Mouse (Mus musculus): Measurements from ENCODE around the gene Col23a1.

The Col23a1 gene

DNA sequence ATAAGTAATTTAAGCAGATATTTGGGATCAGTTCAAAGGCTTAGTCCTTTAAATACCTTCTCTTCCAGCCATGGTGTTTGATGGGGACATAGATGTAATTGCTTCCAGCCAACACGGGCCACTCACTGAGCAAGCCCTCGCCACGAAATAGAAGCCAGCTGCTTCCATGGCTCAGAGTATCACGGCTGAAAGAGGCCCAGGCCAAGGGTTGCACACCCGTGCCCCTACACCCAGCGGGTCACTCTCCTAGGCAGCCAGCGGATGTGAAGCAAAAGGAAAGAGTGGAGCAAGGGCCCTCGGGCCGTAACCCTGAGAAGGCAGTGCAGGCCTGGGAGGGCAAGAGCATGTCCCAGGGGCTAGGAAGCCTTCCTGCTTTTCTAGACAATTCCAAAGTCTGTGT is 252.7 kb downstream of the Col23a1 start:
- DNase-seq (ENCODE audit: low spot score): no peak

DNA sequence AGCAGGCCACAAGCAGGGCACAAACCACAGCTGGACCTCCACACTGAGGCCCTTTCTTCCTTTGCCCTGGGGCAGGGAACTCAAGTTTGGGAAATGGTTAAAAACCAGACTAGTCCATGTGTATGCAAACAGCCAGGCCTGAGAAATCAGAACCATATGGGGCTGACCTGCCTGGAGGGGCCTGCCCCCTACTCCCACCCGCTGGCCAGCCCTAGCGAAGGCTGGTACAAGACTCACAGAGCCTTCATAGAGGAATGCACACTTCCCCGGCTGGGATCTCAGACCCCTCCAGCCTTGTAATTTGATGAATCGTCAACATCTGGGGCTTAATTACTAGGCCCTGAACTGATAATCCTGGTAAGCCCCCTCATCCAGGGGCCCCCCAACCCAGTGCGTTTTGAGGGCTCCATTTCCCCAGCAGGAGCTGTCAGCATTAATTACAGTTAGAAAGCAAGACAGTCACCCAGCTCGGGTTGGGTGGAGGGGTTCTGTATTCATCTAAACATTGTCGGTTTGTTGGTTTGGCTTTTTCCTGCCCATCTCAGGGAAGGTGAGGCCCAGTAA is 253.8 kb downstream of the Col23a1 start:
- DNase-seq (ENCODE audit: low spot score): no peak

DNA sequence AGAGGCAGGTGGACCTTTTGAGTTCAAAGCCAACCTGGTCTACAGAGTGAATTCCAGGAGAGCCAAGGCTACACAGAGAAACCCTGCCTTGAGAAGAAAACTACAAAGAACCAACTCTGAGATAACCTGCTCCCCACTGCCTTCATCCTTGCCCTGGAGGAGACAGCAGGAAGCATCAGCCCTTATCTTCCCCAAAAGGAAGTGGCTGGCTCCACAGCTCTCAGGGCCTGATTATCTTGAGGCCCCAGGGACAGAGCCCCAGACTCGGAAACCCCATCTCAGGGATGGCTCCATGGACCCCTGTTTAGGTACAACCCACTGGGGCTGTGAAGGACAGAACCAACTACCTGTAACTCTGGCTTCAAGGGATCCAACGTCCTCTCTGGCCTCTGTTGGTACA is 254.7 kb downstream of the Col23a1 start:
- no peak for DNase-seq (ENCODE audit: low spot score)

DNA sequence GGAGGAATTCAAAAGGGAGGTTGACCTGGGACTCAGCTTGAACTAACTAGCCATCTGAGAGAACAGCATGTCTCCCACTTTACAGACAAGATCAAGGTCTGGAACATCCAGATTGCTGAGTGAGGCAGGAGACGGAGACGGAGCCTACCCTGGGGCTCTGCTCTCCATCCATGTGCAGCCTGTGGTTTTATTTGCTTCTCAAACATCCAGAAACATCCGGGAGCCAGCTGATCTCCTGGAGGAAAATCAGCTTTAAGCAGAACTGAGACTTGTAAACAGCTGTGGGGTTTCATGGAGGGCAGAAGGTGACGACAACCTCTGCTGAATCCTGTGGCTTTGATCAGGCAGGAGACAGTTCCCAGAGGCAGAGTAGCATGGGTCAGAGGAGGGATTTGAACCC is 256.1 kb downstream of the Col23a1 start:
- DNase-seq (ENCODE audit: low spot score): no peak

GRCm38 (mm10) chr11:51551253-51551652 is 261.5 kb downstream of the Col23a1 start:
- no peak for DNase-seq (ENCODE audit: low spot score)

DNA sequence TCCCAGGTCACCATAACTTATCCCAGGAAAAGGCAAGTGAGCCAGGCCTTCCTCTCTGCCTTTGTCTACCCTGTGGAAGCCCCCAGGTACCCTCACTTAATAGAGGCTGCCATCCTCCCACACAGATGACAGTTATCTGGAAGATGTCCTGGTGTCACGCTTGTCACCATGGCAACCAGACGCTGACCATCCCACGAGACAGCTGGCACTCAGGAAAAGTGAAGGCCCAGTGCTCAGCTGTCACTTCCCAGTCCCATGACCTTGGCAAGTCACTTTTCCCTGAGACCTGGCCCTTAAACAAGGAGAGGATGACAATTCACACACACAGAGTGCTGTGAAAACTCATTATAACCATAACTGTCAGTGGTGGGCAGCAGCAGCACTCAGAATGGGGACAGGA is 262.4 kb downstream of the Col23a1 start:
- DNase-seq (ENCODE audit: low spot score): no peak

GRCm38 (mm10) chr11:51554590-51554989 is 264.9 kb downstream of the Col23a1 start:
- no peak for DNase-seq (ENCODE audit: low spot score)

DNA sequence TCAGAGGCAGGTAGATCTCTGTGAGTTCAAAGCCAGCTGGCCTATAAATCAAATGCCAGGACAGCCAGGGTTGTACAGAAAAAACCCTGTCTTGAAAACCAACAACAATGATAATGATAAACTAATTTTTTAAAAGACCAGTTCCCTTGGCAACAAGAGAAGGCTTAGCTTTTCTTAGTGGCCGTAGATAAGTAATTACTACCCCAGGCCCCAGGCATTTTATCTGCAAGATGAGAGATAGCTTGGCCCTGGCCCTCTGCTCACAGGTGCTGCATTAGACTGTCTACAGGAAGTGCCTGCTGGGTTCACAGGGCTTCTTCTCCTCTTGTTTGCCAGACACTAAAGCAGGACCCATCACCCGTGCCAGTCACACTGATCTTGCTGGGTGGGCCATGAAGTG is 265.3 kb downstream of the Col23a1 start:
- DNase-seq (ENCODE audit: low spot score): no peak

DNA sequence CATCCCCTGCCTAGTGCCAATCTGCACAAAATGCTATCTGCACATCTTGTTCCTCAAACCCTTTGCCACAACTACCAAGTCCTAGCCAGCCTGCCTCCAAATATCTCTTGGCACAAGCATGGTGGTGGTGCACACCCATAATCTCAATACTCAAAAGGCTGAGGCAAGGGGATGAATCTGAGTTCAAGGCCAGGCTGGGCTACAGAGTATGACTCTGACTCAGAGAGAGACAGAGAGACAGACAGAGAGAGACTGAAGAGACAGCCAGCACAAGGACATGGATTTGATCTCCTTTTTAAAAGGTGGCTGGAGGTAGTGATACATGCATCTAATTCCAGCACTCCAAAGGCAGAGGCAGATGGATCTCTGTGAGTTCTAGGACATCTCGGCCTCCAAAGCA is 273.6 kb downstream of the Col23a1 start:
- no peak for DNase-seq (ENCODE audit: low spot score)

DNA sequence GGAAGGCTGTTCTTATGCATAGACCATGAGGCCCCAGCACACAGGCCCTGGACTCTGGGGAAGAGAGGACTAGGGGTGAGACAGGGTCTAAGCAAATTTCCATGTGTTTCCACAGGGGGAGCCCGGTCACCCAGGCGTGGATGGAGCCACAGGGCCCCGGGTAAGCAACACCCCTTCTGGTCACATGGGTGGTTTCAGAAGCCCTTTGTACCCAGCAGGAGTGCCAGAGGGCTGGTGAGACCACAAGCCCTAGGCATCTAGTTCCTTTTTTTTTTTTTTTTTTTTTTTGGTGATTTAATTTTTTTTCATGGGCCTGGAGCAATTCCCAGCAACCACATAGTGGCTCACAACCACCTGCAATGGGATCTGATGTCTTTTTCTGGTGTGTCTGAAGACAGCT is 275.3 kb downstream of the Col23a1 start:
- DNase-seq (ENCODE audit: low spot score): no peak

GRCm38 (mm10) chr11:51565951-51566350 is 276.2 kb downstream of the Col23a1 start:
- DNase-seq (ENCODE audit: low spot score): no peak

DNA sequence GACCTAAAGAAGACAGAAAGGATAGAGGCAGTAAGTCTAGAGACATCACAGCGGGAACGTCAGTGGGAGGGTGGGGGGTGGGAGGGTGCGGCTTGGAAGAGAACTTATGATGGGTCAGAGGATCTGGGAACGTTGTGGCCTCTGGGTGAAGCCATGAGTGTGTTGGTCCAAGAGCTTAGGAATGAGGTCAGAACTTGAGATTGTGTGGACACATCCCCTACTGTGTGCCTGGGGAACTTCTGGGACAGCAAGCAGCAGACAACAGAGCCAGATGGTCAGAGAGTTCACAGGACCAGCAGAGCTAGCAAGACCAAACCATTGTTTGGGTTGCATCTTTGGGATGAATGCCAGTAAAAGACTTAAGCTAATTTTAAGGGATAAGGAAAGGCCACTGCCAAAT is 279.1 kb downstream of the Col23a1 start:
- no peak for DNase-seq (ENCODE audit: low spot score)

DNA sequence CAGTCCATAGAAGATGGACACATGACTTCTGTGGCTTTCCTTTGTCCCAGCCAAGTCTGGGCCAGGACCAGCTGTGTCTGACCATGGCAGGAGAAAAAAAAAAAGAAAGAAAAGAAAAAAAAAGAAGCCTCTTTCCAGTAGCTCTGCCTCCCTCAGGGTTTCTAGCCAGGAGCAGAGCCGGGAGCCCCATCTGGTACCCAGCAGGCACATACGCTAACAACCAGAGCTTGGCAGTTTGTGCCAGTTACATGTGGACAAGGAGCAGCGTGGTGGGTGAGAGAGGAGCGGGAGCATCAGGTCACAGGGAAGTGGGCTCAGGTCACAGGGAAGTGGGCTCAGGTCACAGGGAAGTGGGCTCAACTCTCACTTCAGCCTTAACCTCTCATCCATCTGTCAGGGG is 286.7 kb downstream of the Col23a1 start:
- no peak for DNase-seq (ENCODE audit: low spot score)

GRCm38 (mm10) chr11:51577587-51577986 is 287.9 kb downstream of the Col23a1 start:
- DNase-seq (ENCODE audit: low spot score): no peak

DNA sequence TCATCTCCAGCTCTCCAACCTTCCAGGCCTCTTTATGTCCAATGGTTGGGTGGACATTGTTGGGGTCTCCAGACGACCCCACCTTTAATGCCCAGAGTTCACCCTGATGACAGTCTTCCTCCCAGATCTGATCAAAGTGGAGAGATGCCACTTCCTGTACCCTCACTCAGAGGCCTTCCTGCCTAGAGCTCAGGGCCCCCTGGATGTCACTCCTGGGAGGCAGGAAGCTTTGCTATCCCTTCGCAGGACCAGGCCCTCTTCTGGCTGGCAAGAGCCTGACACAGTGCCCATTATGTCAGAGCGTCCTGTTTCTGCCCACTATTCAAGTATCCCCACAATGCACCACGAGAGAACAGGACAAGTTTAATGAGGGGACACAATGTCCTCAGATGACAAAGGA is 289.3 kb downstream of the Col23a1 start:
- no peak for DNase-seq (ENCODE audit: low spot score)

DNA sequence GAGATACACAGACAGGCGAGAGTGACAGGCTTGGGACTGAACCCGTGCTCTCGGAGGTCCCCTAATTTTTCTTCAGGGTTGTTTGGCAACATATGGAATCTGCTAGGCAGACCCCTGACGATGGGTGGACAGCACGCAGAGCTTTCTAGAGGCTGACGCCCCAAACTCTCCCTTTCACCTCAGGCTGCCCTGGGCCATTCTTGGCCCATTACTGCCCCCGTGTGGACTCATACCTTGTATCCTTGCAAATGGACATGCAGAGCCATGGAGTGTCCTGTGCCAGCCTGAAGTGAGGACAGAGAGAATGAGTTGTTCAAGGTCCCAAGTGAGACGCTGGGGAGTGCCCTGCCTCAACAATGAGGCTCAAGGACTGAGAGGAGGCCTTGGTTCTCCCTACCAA is 293.0 kb downstream of the Col23a1 start:
- DNase-seq (ENCODE audit: low spot score): peak; percentile 73

DNA sequence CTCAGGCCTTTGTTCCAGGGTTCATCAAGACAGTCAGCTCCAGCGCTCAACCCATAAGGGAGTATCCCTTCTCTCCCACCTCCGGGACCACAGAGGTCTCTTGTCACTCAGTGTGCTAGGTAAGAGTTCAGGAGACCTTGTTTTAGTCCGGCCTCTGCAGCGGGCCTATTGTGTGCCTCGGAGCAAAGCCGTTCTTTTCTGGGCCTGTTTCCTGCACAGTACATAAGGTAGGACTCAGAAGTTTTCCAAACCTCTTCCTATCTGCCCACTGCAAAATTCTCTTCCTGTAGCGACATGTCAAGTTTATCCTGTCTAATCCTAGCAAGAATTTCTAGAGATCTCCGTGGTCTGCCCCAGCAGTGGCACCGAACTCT is 294.3 kb downstream of the Col23a1 start:
- peak; percentile 37 for DNase-seq (ENCODE audit: low spot score)

GRCm38 (mm10) chr11:51584431-51585248 is 294.9 kb downstream of the Col23a1 start, which contains the start of gene Phykpl:
Gene Phykpl (plus strand): TSS chr11:51584757.
- DNase-seq (ENCODE audit: low spot score): peak; percentile 98

DNA sequence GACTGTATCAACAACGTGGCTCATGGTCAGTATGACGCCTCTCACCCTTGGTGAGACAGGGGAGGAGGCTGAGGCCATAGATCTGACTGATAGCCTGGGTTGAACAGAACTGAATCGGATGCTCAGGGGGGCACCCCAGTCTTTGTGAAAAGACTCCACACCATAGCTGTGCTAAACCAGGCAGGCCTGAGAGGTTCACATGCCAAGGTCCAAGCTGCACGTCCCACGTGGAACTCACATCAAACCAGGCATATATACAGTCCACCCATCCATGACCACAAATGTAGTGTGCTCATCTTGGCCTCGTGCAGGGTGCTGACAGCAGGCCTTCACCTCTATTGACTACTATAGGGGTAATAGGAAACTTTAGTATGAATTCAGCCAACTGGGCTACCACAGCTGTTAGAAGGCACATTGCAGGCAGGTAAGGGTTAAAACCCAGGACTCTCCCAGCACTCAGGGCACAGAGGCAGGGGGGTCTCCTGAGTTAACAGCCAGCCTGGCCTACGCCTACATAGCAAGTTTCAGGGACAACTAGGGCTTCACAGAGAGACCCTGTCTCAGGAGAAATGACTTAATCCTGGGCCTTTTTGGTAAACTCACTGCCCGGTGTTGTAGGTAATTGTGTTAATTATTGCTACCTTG is 296.0 kb downstream of the Col23a1 start:
- DNase-seq (ENCODE audit: low spot score): no peak

GRCm38 (mm10) chr11:51586411-51586810 is 296.7 kb downstream of the Col23a1 start:
- DNase-seq (ENCODE audit: low spot score): no peak

DNA sequence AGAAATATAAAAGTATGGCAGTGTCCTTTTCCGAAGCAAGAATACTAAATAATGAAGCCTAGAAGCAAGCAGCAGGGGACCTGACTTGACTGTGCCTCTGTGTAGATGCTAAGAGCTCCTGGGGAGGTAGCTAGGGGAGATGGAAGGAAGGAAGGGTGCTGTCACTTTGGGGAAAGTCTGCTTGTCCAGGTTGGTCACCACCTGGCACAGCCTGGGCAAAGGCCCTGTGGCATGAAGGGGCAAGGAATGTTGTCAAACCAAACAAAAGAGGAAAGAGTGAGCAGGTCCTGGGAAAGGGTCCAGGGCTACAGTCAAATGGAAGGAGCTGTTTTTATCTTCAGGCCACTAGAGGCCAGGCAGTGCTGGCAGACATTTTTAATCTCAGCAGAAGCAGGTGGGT is 297.3 kb downstream of the Col23a1 start:
- no peak for DNase-seq (ENCODE audit: low spot score)

- DNase-seq (ENCODE audit: low spot score): no peak
Observed at GRCm38 (mm10) chr11:51588833-51589232, 299.1 kb downstream of the Col23a1 start.

- DNase-seq (ENCODE audit: low spot score): no peak
Observed at GRCm38 (mm10) chr11:51590002-51590401, 300.3 kb downstream of the Col23a1 start.

All from ovary, postnatal 36 days (tissue).